Mouse (Mus musculus) monocyte, adult 5-6 weeks (primary cell): ENCODE data around the gene Leo1. TPM values are rescaled to one million over a fixed set of nuclear protein-coding genes. Genes with fewer than 3 reads are reported as not detected.

Source experiments
- total RNA-seq: library from RNA; stranded (forward); fragments of 200-1000, 200-491, 200-594 nt; gene quantifications from 3 replicates; pipeline ENCODE4 v1.2.3, GENCODE M21; 2017

Gene Leo1
- total RNA-seq, 1 experiment from 2014 or later = 23.8 TPM

Other genes with a start within 250 kb of the Leo1 start
- 0.29 TPM in 1 of 3 replicates, not detected in the others for gene Myo5c, start 209.5 kb upstream of the Leo1 start, total RNA-seq
- gene Gnb5, start 135.2 kb upstream of the Leo1 start, total RNA-seq = 2.0 to 5.4 TPM (median 4.1 TPM) in 3 replicates
- not detected in 3 replicates for gene Bcl2l10, start 93.8 kb upstream of the Leo1 start, total RNA-seq
- 51.7 to 80.9 TPM (median 59.9 TPM) in 3 replicates for gene Mapk6, start 31.5 kb upstream of the Leo1 start, total RNA-seq
- 173 to 192 TPM (median 187 TPM) in 3 replicates for gene Tmod3, start 118.1 kb downstream of the Leo1 start, total RNA-seq
- under 0.01 to 0.19 TPM in 2 of 3 replicates, not detected in the other for gene Tmod2, start 169.8 kb downstream of the Leo1 start, total RNA-seq
- 1.9 to 4.1 TPM (median 3.0 TPM) in 3 replicates for gene Lysmd2, start 184.2 kb downstream of the Leo1 start, total RNA-seq
- gene Scg3, start 242.5 kb downstream of the Leo1 start, total RNA-seq = not detected in 3 replicates